Comparison of ENCODE assay signal across 8 mouse cellular contexts in genomic region chr11:86958182-86958581, GRCm38 (mm10). TPM values are rescaled to one million over a fixed set of nuclear protein-coding genes. Genes with fewer than 3 reads are reported as not detected.
DNase-seq lines count a peak whose midpoint lies in the region; ATAC-seq lines count a peak whose summit lies in the region.

No protein-coding gene starts in this region.

- H3K4me1 ChIP-seq in forebrain, embryonic 10.5 days: peaks cover 72% of the 10 kb centered on the region
- peaks cover 3% of the 10 kb centered on the region; the same call in 1 of the 2 replicates for H3K4me1 ChIP-seq in forebrain, embryonic 16.5 days (replicated peaks; ENCODE audit: control insufficient read depth, insufficient read depth, low read length)
- H3K4me1 ChIP-seq in heart, embryonic 10.5 days: peaks cover 82% of the 10 kb centered on the region
- peaks cover 38% of the 10 kb centered on the region for H3K4me1 ChIP-seq in limb, embryonic 11.5 days (ENCODE audit: control insufficient read depth, insufficient read depth, low read length)

- no peak overlapping the region for H3K4me3 ChIP-seq in forebrain, embryonic 10.5 days
- H3K4me3 ChIP-seq in forebrain, embryonic 16.5 days (replicated peaks; ENCODE audit: low read length): no peak overlapping the region
- H3K4me3 ChIP-seq in heart, embryonic 10.5 days: 0 out of 2 replicates have a peak overlapping the region, but pooled peaks have one; percentile 15
- no peak overlapping the region for H3K4me3 ChIP-seq in limb, embryonic 11.5 days (ENCODE audit: low read depth, low read length)

- no peaks in the 10 kb centered on the region for H3K27me3 ChIP-seq in forebrain, embryonic 10.5 days (ENCODE audit: poor library complexity, severe bottlenecking)
- no peaks in the 10 kb centered on the region for H3K27me3 ChIP-seq in forebrain, embryonic 16.5 days (replicated peaks; ENCODE audit: control insufficient read depth, insufficient read depth, low read length)
- H3K27me3 ChIP-seq in heart, embryonic 10.5 days (ENCODE audit: insufficient read depth, poor library complexity, severe bottlenecking): no peaks in the 10 kb centered on the region
- H3K27me3 ChIP-seq in limb, embryonic 11.5 days (ENCODE audit: control insufficient read depth, insufficient read depth, low read length): no peaks in the 10 kb centered on the region

- H3K27ac ChIP-seq in forebrain, embryonic 10.5 days: 0 out of 2 replicates have a peak overlapping the region, but pooled peaks have one; percentile 3
- H3K27ac ChIP-seq in forebrain, embryonic 16.5 days (ENCODE audit: low read length): no peak overlapping the region
- H3K27ac ChIP-seq in heart, embryonic 10.5 days: peak overlapping the region; percentile 91
- H3K27ac ChIP-seq in limb, embryonic 11.5 days (replicated peaks; ENCODE audit: low read depth, low read length): 0 out of 2 replicates have a peak overlapping the region, but pooled peaks have one; percentile 8

- no peak overlapping the region for H3K4me2 ChIP-seq in forebrain, embryonic 16.5 days (ENCODE audit: low read length)
- H3K4me2 ChIP-seq in limb, embryonic 11.5 days (ENCODE audit: low read depth, severe bottlenecking): no peak overlapping the region

- ATAC-seq in forebrain, embryonic 16.5 days: no peak
- ATAC-seq in CD4-positive, CD25-positive, alpha-beta regulatory T cell, adult 4 months: peak; percentile 43
- ATAC-seq in limb, embryonic 11.5 days (ENCODE audit: insufficient number of reproducible peaks, low FRiP score, low TSS enrichment, low read depth): no peak
- no peak for ATAC-seq in erythroid progenitor cell, adult 5-6 weeks (replicated peaks; ENCODE audit: low FRiP score, poor library complexity, severe bottlenecking)

- no peaks in the 10 kb centered on the region for H3K9me3 ChIP-seq in forebrain, embryonic 10.5 days
- no peaks in the 10 kb centered on the region for H3K9me3 ChIP-seq in forebrain, embryonic 16.5 days (ENCODE audit: control insufficient read depth, low read length)
- no peaks in the 10 kb centered on the region for H3K9me3 ChIP-seq in heart, embryonic 10.5 days
- H3K9me3 ChIP-seq in limb, embryonic 11.5 days (ENCODE audit: control insufficient read depth, low read length): no peaks in the 10 kb centered on the region

- no peak overlapping the region for H3K9ac ChIP-seq in forebrain, embryonic 16.5 days (replicated peaks; ENCODE audit: low read depth, low read length)
- H3K9ac ChIP-seq in limb, embryonic 11.5 days (ENCODE audit: low read length): no peak overlapping the region

- H3K36me3 ChIP-seq in forebrain, embryonic 10.5 days (replicated peaks): no peaks in the 10 kb centered on the region
- H3K36me3 ChIP-seq in forebrain, embryonic 16.5 days (ENCODE audit: control insufficient read depth, insufficient read depth): no peaks in the 10 kb centered on the region
- H3K36me3 ChIP-seq in heart, embryonic 10.5 days: peaks cover 4% of the 10 kb centered on the region; the same call in 1 of the 2 replicates
- H3K36me3 ChIP-seq in limb, embryonic 11.5 days (ENCODE audit: control insufficient read depth, insufficient read depth, low read length): no peaks in the 10 kb centered on the region

- 68% methylated on average over 6 of the region's 6 CpGs for WGBS in forebrain, embryonic 10.5 days
- 69% methylated on average over 6 of the region's 6 CpGs for WGBS in forebrain, embryonic 16.5 days
- WGBS in heart, embryonic 10.5 days: 23% methylated on average over 6 of the region's 6 CpGs
- 44% methylated on average over 6 of the region's 6 CpGs for WGBS in limb, embryonic 11.5 days

- DNase-seq in forebrain, embryonic 10.5 days (ENCODE audit: extremely low spot score, low spot score): no peak
- DNase-seq in heart, embryonic 10.5 days (ENCODE audit: low spot score): no peak
- DNase-seq in limb, embryonic 11.5 days (ENCODE audit: low spot score): no peak
- no peak for DNase-seq in right cerebral cortex, postnatal 36 days (ENCODE audit: low spot score in 2 of 2)
- DNase-seq in thymus, adult 18-20 months: no peak

RNA-seq across cellular contexts. Expression of gene Ypel2, which starts 35.3 kb away (rescaled TPM):
- polyA plus RNA-seq in forebrain, embryonic 10.5 days (2016; fragmentation: Nextera tagmentation; extraction: Ambion mirVana): 2.9 and 3.2 TPM in 2 replicates
- 7.1 and 8.1 TPM in 2 replicates for polyA plus RNA-seq in forebrain, embryonic 16.5 days (2015; fragmentation: Nextera tagmentation; extraction: Ambion mirVana)
- polyA plus RNA-seq in CD4-positive, CD25-positive, alpha-beta regulatory T cell, adult 4 months (2017; shearing (Covaris generic)): 10 to 100 TPM in 1 of 2 experiments, 1 to 10 TPM in 1; 7.4 to 11.2 TPM
- 13.0 and 21.5 TPM in 2 replicates for polyA plus RNA-seq in heart, embryonic 10.5 days (2016; fragmentation: Nextera tagmentation; extraction: Ambion mirVana)
- 7.0 and 7.2 TPM in 2 replicates for polyA plus RNA-seq in limb, embryonic 11.5 days (2014; fragmentation: Nextera tagmentation; extraction: Ambion mirVana)
- 0.36 and 2.9 TPM in 2 replicates for total RNA-seq in erythroid progenitor cell, adult 5-6 weeks (2015; ENCODE audit: low replicate concordance)
- total RNA-seq in erythroid progenitor cell, adult 5-6 weeks (2017; ENCODE audit: low replicate concordance): 0.13 and 1.5 TPM in 2 replicates
